Mouse (Mus musculus) forebrain, embryonic 11.5 days (tissue): Measurements from ENCODE around the gene Mak. TPM values are rescaled to one million over a fixed set of nuclear protein-coding genes. Genes with fewer than 3 reads are reported as not detected.

ENCODE experiments used
- ATAC-seq: fragments of 200-750 bp; cut with Nextera tagmentation; replicated peaks from 2 replicates; pipeline ENCODE4 v1.8.0; 2017; ENCODE audit warnings: moderate TSS enrichment; ENCODE audit not compliant: low FRiP score
- DNase-seq: peaks from one replicate; pipeline ENCODE4 v3.0.0-alpha.2; 2017; ENCODE audit warnings: low spot score
- H3K27ac ChIP-seq: fragments of 300-500 bp; sonication (generic); 2 replicates; pipeline ENCODE4 v1.5.1; 2014; ENCODE audit warnings: low read depth, low read length
- H3K27me3 ChIP-seq: fragments of 300-500 bp; sonication (generic); 2 replicates; pipeline ENCODE4 v1.6.1; 2014; ENCODE audit warnings: mild to moderate bottlenecking, low read length, mixed read lengths; ENCODE audit not compliant: control insufficient read depth, insufficient read depth
- H3K36me3 ChIP-seq: fragments of 300-500 bp; sonication (generic); 2 replicates; pipeline ENCODE4 v1.6.1; 2014; ENCODE audit warnings: mild to moderate bottlenecking, low read length, moderate library complexity, mixed read lengths; ENCODE audit not compliant: control insufficient read depth, insufficient read depth
- H3K4me1 ChIP-seq: fragments of 300-500 bp; sonication (generic); replicated peaks from 2 replicates; pipeline ENCODE4 v1.6.1; 2014; ENCODE audit warnings: low read length, mixed read lengths; ENCODE audit not compliant: control insufficient read depth, insufficient read depth
- H3K4me2 ChIP-seq: fragments of 300-500 bp; sonication (generic); 2 replicates; pipeline ENCODE4 v1.6.1; 2014; ENCODE audit warnings: low read depth, mild to moderate bottlenecking, low read length, moderate library complexity, mixed read lengths; ENCODE audit not compliant: severe bottlenecking
- H3K4me3 ChIP-seq: fragments of 300-500 bp; sonication (generic); 2 replicates; pipeline ENCODE4 v1.5.1; 2014; ENCODE audit warnings: low read depth, low read length
- H3K9ac ChIP-seq: fragments of 300-500 bp; sonication (generic); 2 replicates; pipeline ENCODE4 v1.6.1; 2014; ENCODE audit warnings: low read length
- H3K9me3 ChIP-seq: fragments of 300-500 bp; sonication (generic); 2 replicates; pipeline ENCODE4 v1.6.1; 2016; ENCODE audit warnings: low read length, mixed read lengths; ENCODE audit not compliant: control insufficient read depth
- WGBS: fragments of 180-500 bp; shearing (Covaris S2); extraction: QIAGEN DNeasy Blood & Tissue Kit; methylation state at CpG from one replicate; pipeline ENCODE4 v1.1.7; 2014; 5-methylcytosine and 5-hydroxymethylcytosine counted together
- polyA plus RNA-seq: library from polyadenylated mRNA; unstranded; fragments of >200 nt; fragmentation: Nextera tagmentation; extraction: Ambion mirVana; gene quantifications from 2 replicates; pipeline ENCODE4 v1.2.1, GENCODE M21; 2014

Gene Mak
- polyA plus RNA-seq, result 0.87 and 1.6 TPM in 2 replicates

- Histone ChIP-seq H3K9me3 (no peaks in the 10 kb centered on the region), H3K27me3 (peaks cover 7% of the 10 kb centered on the region), H3K36me3 (no peaks in the 10 kb centered on the region), H3K4me2 (peak within 1 kb of the TSS; percentile 84), H3K4me3 (peak within 1 kb of the TSS; percentile 43), H3K4me1 (no peaks in the 10 kb centered on the region), H3K9ac (peak within 1 kb of the TSS; percentile 51), H3K27ac (no peak within 1 kb of the TSS)
- peak; percentile 90 for ATAC-seq
- DNase-seq, result peak; percentile 89
- under 1% methylated on average over 37 of the region's 40 CpGs for WGBS
Measured at GRCm38 (mm10) chr13:41079421-41079780, at the start of gene Mak. Gene Mak, minus strand, starts transcription at chr13:41079706.

GRCm38 (mm10) chr13:41129061-41129460 lies 49.6 kb upstream of the Mak start:
- H3K9ac ChIP-seq, result no peak overlapping the region
- H3K4me2 ChIP-seq, result no peak overlapping the region
- no peaks in the 10 kb centered on the region for H3K27me3 ChIP-seq
- H3K4me3 ChIP-seq, result no peak overlapping the region
- no peaks in the 10 kb centered on the region for H3K36me3 ChIP-seq
- ATAC-seq (no peak), DNase-seq (no peak)
- H3K27ac ChIP-seq, result no peak overlapping the region
- 90% methylated on average over 8 of the region's 8 CpGs for WGBS
- H3K9me3 ChIP-seq, result no peaks in the 10 kb centered on the region
- H3K4me1 ChIP-seq, result no peaks in the 10 kb centered on the region

- DNase-seq (no peak), ATAC-seq (no peak)
- WGBS, result 92% methylated on average over 8 of the region's 8 CpGs
- Histone ChIP-seq H3K27me3 (no peaks in the 10 kb centered on the region), H3K27ac (no peak overlapping the region), H3K4me2 (no peak overlapping the region), H3K36me3 (no peaks in the 10 kb centered on the region), H3K9ac (no peak overlapping the region), H3K9me3 (no peaks in the 10 kb centered on the region), H3K4me1 (no peaks in the 10 kb centered on the region), H3K4me3 (no peak overlapping the region)
Measured at GRCm38 (mm10) chr13:41128326-41128725, 48.8 kb upstream of the Mak start.

- H3K9me3 ChIP-seq, result no peaks in the 10 kb centered on the region
- H3K9ac ChIP-seq, result no peak overlapping the region
- H3K4me3 ChIP-seq, result no peak overlapping the region
- H3K27me3 ChIP-seq, result no peaks in the 10 kb centered on the region
- no peaks in the 10 kb centered on the region for H3K4me1 ChIP-seq
- ATAC-seq, result no peak
- no peak overlapping the region for H3K4me2 ChIP-seq
- no peak for DNase-seq
- 78% methylated on average over 6 of the region's 6 CpGs for WGBS
- no peak overlapping the region for H3K27ac ChIP-seq
- H3K36me3 ChIP-seq, result no peaks in the 10 kb centered on the region
Measured at GRCm38 (mm10) chr13:41123666-41124225, 44.2 kb upstream of the Mak start.

GRCm38 (mm10) chr13:41119152-41119945 lies 39.8 kb upstream of the Mak start:
- no peak overlapping the region for H3K9ac ChIP-seq
- WGBS, result 39% methylated on average over 9 of the region's 9 CpGs
- H3K36me3 ChIP-seq, result no peaks in the 10 kb centered on the region
- H3K4me1 ChIP-seq, result no peaks in the 10 kb centered on the region
- 0 out of 2 replicates have a peak, but pooled peaks cover under 1% of the 10 kb centered on the region for H3K27me3 ChIP-seq
- DNase-seq (no peak), ATAC-seq (no peak)
- no peak overlapping the region for H3K27ac ChIP-seq
- no peak overlapping the region for H3K4me2 ChIP-seq
- no peaks in the 10 kb centered on the region for H3K9me3 ChIP-seq
- H3K4me3 ChIP-seq, result no peak overlapping the region

GRCm38 (mm10) chr13:41113940-41114339 lies 34.4 kb upstream of the Mak start, which contains the start of gene Sycp2l:
Gene Sycp2l, plus strand, starts transcription at chr13:41114307.
- no peaks in the 10 kb centered on the region for H3K4me1 ChIP-seq
- no peaks in the 10 kb centered on the region for H3K36me3 ChIP-seq
- H3K27ac ChIP-seq, result no peak within 1 kb of the TSS
- H3K4me2 ChIP-seq, result peak within 1 kb of the TSS; percentile 35
- no peak within 1 kb of the TSS; the same call in 1 of the 2 replicates for H3K4me3 ChIP-seq
- WGBS, result 25% methylated on average over 14 of the region's 14 CpGs
- H3K27me3 ChIP-seq, result 0 out of 2 replicates have a peak, but pooled peaks cover 2% of the 10 kb centered on the region
- H3K9ac ChIP-seq, result 0 out of 2 replicates have a peak within 1 kb of the TSS, but pooled peaks have one; percentile 12
- no peak for DNase-seq
- H3K9me3 ChIP-seq, result no peaks in the 10 kb centered on the region
- ATAC-seq, result no peak

- no peak within 1 kb of the TSS for H3K9ac ChIP-seq
- 0 out of 2 replicates have a peak, but pooled peaks cover 2% of the 10 kb centered on the region for H3K27me3 ChIP-seq
- no peak within 1 kb of the TSS for H3K4me2 ChIP-seq
- no peak for ATAC-seq
- H3K27ac ChIP-seq, result no peak within 1 kb of the TSS
- H3K9me3 ChIP-seq, result no peaks in the 10 kb centered on the region
- DNase-seq, result no peak
- 62% methylated on average over 3 of the region's 3 CpGs for WGBS
- no peaks in the 10 kb centered on the region for H3K36me3 ChIP-seq
- no peaks in the 10 kb centered on the region for H3K4me1 ChIP-seq
- H3K4me3 ChIP-seq, result no peak within 1 kb of the TSS
Measured at GRCm38 (mm10) chr13:41110935-41111334, 31.4 kb upstream of the Mak start, which contains the start of gene Gcm2. Gene Gcm2, minus strand, starts transcription at chr13:41111035.

GRCm38 (mm10) chr13:41105541-41105940 lies 26.0 kb upstream of the Mak start:
- Histone ChIP-seq H3K4me2 (no peak overlapping the region), H3K27ac (no peak overlapping the region), H3K9me3 (no peaks in the 10 kb centered on the region), H3K9ac (no peak overlapping the region), H3K36me3 (no peaks in the 10 kb centered on the region), H3K4me3 (no peak overlapping the region), H3K4me1 (no peaks in the 10 kb centered on the region), H3K27me3 (no peaks in the 10 kb centered on the region)
- ATAC-seq, result no peak
- WGBS, result 92% methylated on average over 13 of the region's 13 CpGs
- DNase-seq, result no peak
